Mouse (Mus musculus) stomach, postnatal 0 days (tissue): ENCODE results near the gene Olfr1420. TPM values are rescaled to one million over a fixed set of nuclear protein-coding genes. Genes with fewer than 3 reads are reported as not detected.
A peak's percentile ranks its signal among the peaks of the same experiment; 100 is the strongest.
"Not testable (repeated sequence)": the region's sequence is repeated elsewhere in the genome, so short reads cannot be mapped to it uniquely, and the experiment has no call there.

Experiments
- ATAC-seq: fragments of 200-750 bp; cut with Nextera tagmentation; 2 replicates; pipeline ENCODE4 v1.8.0; 2017; ENCODE audit not compliant: low FRiP score, low TSS enrichment
- DNase-seq: peaks from one replicate; pipeline ENCODE4 v3.0.0-alpha.2; 2016; ENCODE audit warnings: low spot score
- H3K27ac ChIP-seq: fragments of 300-500 bp; sonication (generic); replicated peaks from 2 replicates; pipeline ENCODE4 v1.5.1; 2014; ENCODE audit warnings: mild to moderate bottlenecking, control low read depth
- H3K27me3 ChIP-seq: fragments of 300-500 bp; sonication (generic); 2 replicates; pipeline ENCODE4 v1.6.1; 2014; ENCODE audit warnings: low read length; ENCODE audit not compliant: control insufficient read depth, insufficient read depth
- H3K36me3 ChIP-seq: fragments of 300-500 bp; sonication (generic); 2 replicates; pipeline ENCODE4 v1.6.1; 2014; ENCODE audit warnings: low read length, mixed read lengths; ENCODE audit not compliant: control insufficient read depth, insufficient read depth
- H3K4me1 ChIP-seq: fragments of 300-500 bp; sonication (generic); replicated peaks from 2 replicates; pipeline ENCODE4 v1.6.1; 2014; ENCODE audit warnings: antibody characterized with exemption; ENCODE audit not compliant: control insufficient read depth, insufficient read depth
- H3K4me2 ChIP-seq: fragments of 300-500 bp; sonication (generic); replicated peaks from 2 replicates; pipeline ENCODE4 v1.6.1; 2014; ENCODE audit warnings: low read depth, mild to moderate bottlenecking, control low read depth, moderate library complexity
- H3K4me3 ChIP-seq: fragments of 300-500 bp; sonication (generic); 2 replicates; pipeline ENCODE4 v1.5.1; 2014; ENCODE audit warnings: low read depth, low read length, control low read depth
- H3K9ac ChIP-seq: fragments of 300-500 bp; sonication (generic); 2 replicates; pipeline ENCODE4 v1.6.1; 2014; ENCODE audit warnings: mild to moderate bottlenecking, low read length, control low read depth, mixed read lengths
- H3K9me3 ChIP-seq: fragments of 300-500 bp; sonication (generic); 2 replicates; pipeline ENCODE4 v1.6.1; 2016; ENCODE audit warnings: low read length; ENCODE audit not compliant: control insufficient read depth
- CTCF ChIP-seq: IDR thresholded peaks from 2 replicates; pipeline ENCODE4 v1.5.1; 2016; ENCODE audit warnings: antibody characterized with exemption, low read depth, mild to moderate bottlenecking, moderate library complexity
- EP300 ChIP-seq: optimal IDR thresholded peaks from 2 replicates; pipeline ENCODE3; 2016; ENCODE audit warnings: antibody characterized with exemption
- WGBS: fragments of 180-500 bp; shearing (Covaris S2); extraction: QIAGEN DNeasy Blood & Tissue Kit; methylation state at CpG from one replicate; pipeline ENCODE4 v1.1.7; 2014; 5-methylcytosine and 5-hydroxymethylcytosine counted together
- polyA plus RNA-seq: library from polyadenylated mRNA; unstranded; fragments of >200 nt; fragmentation: Nextera tagmentation; extraction: Ambion mirVana; gene quantifications from 2 replicates; pipeline ENCODE4 v1.2.1, GENCODE M21; 2015

Gene Olfr1420
- polyA plus RNA-seq, 1 experiment from 2014 or later: 0.06 TPM

GRCm38 (mm10) chr19:11860966-11861365 lies 25.4 kb upstream of the Olfr1420 start, which contains the start of gene Olfr1418:
Olfr1418 (minus strand) TSS chr19:11861066.
- Histone ChIP-seq H3K9me3 (no peaks in the 10 kb centered on the region), H3K27me3 (no peaks in the 10 kb centered on the region), H3K4me2 (no peak within 1 kb of the TSS), H3K36me3 (no peaks in the 10 kb centered on the region), H3K9ac (no peak within 1 kb of the TSS), H3K4me1 (no peaks in the 10 kb centered on the region), H3K4me3 (no peak within 1 kb of the TSS), H3K27ac (no peak within 1 kb of the TSS)
- ATAC-seq: no peak
- 84% methylated on average over 1 of the region's 1 CpGs for WGBS
- no peak for DNase-seq
- TF ChIP-seq EP300 (no peak), CTCF (no peak)

- TF ChIP-seq EP300: no peak
- TF ChIP-seq CTCF: no peak
- Histone ChIP-seq H3K27ac (no peak overlapping the region), H3K4me2 (no peak overlapping the region), H3K9ac (no peak overlapping the region), H3K27me3 (no peaks in the 10 kb centered on the region), H3K4me3 (no peak overlapping the region), H3K4me1 (no peaks in the 10 kb centered on the region), H3K9me3 (no peaks in the 10 kb centered on the region), H3K36me3 (no peaks in the 10 kb centered on the region)
- no peak for DNase-seq
- 78% methylated on average over 2 of the region's 2 CpGs for WGBS
- no peak for ATAC-seq
Measured at GRCm38 (mm10) chr19:11867837-11868236, 18.5 kb upstream of the Olfr1420 start.

GRCm38 (mm10) chr19:11875006-11875405 lies 11.4 kb upstream of the Olfr1420 start, which contains the start of gene Olfr1419:
Olfr1419 (minus strand) TSS chr19:11875106.
- Histone ChIP-seq H3K9me3 (no peaks in the 10 kb centered on the region), H3K9ac (no peak within 1 kb of the TSS), H3K4me2 (no peak within 1 kb of the TSS), H3K4me1 (no peaks in the 10 kb centered on the region), H3K27ac (no peak within 1 kb of the TSS), H3K4me3 (no peak within 1 kb of the TSS), H3K27me3 (no peaks in the 10 kb centered on the region), H3K36me3 (no peaks in the 10 kb centered on the region)
- TF ChIP-seq CTCF (no peak), EP300 (no peak)
- DNase-seq (no peak), ATAC-seq (no peak)
- 40% methylated on average over 1 of the region's 1 CpGs for WGBS

DNA sequence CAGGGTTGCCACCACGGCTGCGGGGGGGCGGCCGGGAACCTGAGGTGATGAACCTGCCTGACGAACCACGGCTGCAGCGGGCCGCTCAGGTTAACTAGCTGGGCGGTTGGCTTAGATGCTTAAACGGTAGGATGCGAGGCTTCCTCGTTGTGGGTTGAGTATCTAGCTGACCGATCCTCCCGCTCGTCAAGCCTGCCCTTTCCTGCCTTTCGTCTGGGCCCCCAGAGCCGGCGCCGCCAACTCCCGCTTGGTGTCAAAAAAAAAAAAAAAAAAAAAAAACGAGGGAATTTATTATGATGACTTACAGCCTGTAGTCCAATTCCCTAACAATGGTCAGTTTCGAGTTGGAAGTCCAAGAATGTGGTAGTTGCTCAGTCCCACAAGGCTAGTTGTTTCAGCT lies 8.0 kb upstream of the Olfr1420 start:
- not testable (repeated sequence) for ATAC-seq, H3K4me2 ChIP-seq

GRCm38 (mm10) chr19:11911021-11911420 lies 24.7 kb downstream of the Olfr1420 start:
- Histone ChIP-seq H3K4me1 (no peaks in the 10 kb centered on the region), H3K27me3 (no peaks in the 10 kb centered on the region), H3K27ac (no peak overlapping the region), H3K9me3 (no peaks in the 10 kb centered on the region), H3K9ac (no peak overlapping the region), H3K36me3 (no peaks in the 10 kb centered on the region), H3K4me2 (peak overlapping the region; percentile 84), H3K4me3 (peak overlapping the region; percentile 93)
- ATAC-seq (no peak), DNase-seq (no peak)
- TF ChIP-seq EP300 (no peak), CTCF (no peak)
- WGBS: 85% methylated on average over 5 of the region's 5 CpGs

More for the DNA sequence above, 8.0 kb upstream of the Olfr1420 start:
- not testable (repeated sequence) for H3K4me1 ChIP-seq, H3K36me3 ChIP-seq, H3K27me3 ChIP-seq, H3K9me3 ChIP-seq, H3K27ac ChIP-seq, H3K4me3 ChIP-seq, DNase-seq, H3K9ac ChIP-seq
- 60% methylated on average over 22 of the region's 22 CpGs for WGBS

- no peaks in the 10 kb centered on the region for H3K9me3 ChIP-seq
- TF ChIP-seq CTCF: no peak
- TF ChIP-seq EP300: no peak
- WGBS: 3% methylated on average over 17 of the region's 17 CpGs
- ATAC-seq (no peak; the same call in 1 of the 2 replicates), DNase-seq (no peak)
- peak overlapping the region; percentile 95 for H3K27ac ChIP-seq
- no peaks in the 10 kb centered on the region for H3K4me1 ChIP-seq
- peak overlapping the region; percentile 84 for H3K4me2 ChIP-seq
- H3K27me3 ChIP-seq: no peaks in the 10 kb centered on the region
- no peaks in the 10 kb centered on the region for H3K36me3 ChIP-seq
- H3K9ac ChIP-seq: peak overlapping the region; percentile 90
- peak overlapping the region; percentile 93 for H3K4me3 ChIP-seq
Measured at GRCm38 (mm10) chr19:11911603-11912002, 25.2 kb downstream of the Olfr1420 start.
